Mouse (Mus musculus) intestine, embryonic 16.5 days (tissue): ENCODE measurements around the gene Scarb1. TPM values are rescaled to one million over a fixed set of nuclear protein-coding genes. Genes with fewer than 3 reads are reported as not detected.

Source experiments
- ATAC-seq: fragments of 200-750 bp; cut with Nextera tagmentation; 2 replicates; pipeline ENCODE4 v1.8.0; 2017; ENCODE audit warnings: moderate TSS enrichment, moderate library complexity
- H3K27ac ChIP-seq: fragments of 300-500 bp; sonication (generic); 2 replicates; pipeline ENCODE4 v1.5.1; 2014; ENCODE audit warnings: mild to moderate bottlenecking, low read length
- H3K27me3 ChIP-seq: fragments of 300-500 bp; sonication (generic); replicated peaks from 2 replicates; pipeline ENCODE4 v1.6.1; 2014; ENCODE audit warnings: low read length, control low read depth, mixed read lengths; ENCODE audit not compliant: control insufficient read depth, insufficient read depth
- H3K36me3 ChIP-seq: fragments of 300-500 bp; sonication (generic); 2 replicates; pipeline ENCODE4 v1.6.1; 2014; ENCODE audit warnings: low read length, control low read depth; ENCODE audit not compliant: control insufficient read depth, insufficient read depth
- H3K4me1 ChIP-seq: fragments of 300-500 bp; sonication (generic); 2 replicates; pipeline ENCODE4 v1.6.1; 2014; ENCODE audit warnings: low read length, control low read depth, mixed read lengths; ENCODE audit not compliant: control insufficient read depth, insufficient read depth
- H3K4me2 ChIP-seq: fragments of 300-500 bp; sonication (generic); 2 replicates; pipeline ENCODE4 v1.6.1; 2014; ENCODE audit warnings: low read depth, low read length, control low read depth
- H3K4me3 ChIP-seq: fragments of 300-500 bp; sonication (generic); 2 replicates; pipeline ENCODE4 v1.5.1; 2014; ENCODE audit warnings: mild to moderate bottlenecking, low read length
- H3K9ac ChIP-seq: fragments of 300-500 bp; sonication (generic); 2 replicates; pipeline ENCODE4 v1.6.1; 2014; ENCODE audit warnings: low read depth, low read length
- H3K9me3 ChIP-seq: fragments of 300-500 bp; sonication (generic); 2 replicates; pipeline ENCODE4 v1.6.1; 2016; ENCODE audit warnings: low read length, control low read depth; ENCODE audit not compliant: control insufficient read depth
- WGBS: fragments of 180-500 bp; shearing (Covaris S2); extraction: QIAGEN DNeasy Blood & Tissue Kit; methylation state at CpG from one replicate; pipeline ENCODE4 v1.1.7; 2014; 5-methylcytosine and 5-hydroxymethylcytosine counted together
- polyA plus RNA-seq: library from polyadenylated mRNA; unstranded; fragments of >200 nt; fragmentation: Nextera tagmentation; extraction: Ambion mirVana; gene quantifications from 2 replicates; pipeline ENCODE4 v1.2.1, GENCODE M21; 2015

The Scarb1 gene
- polyA plus RNA-seq, 1 experiment from 2014 or later, result 73.1 TPM

- no peaks in the 10 kb centered on the region for H3K4me1 ChIP-seq
- H3K4me3 ChIP-seq, result no peak overlapping the region
- ATAC-seq, result no peak
- 80% methylated on average over 1 of the region's 1 CpGs for WGBS
- no peaks in the 10 kb centered on the region for H3K27me3 ChIP-seq
- H3K36me3 ChIP-seq, result no peaks in the 10 kb centered on the region
- H3K9me3 ChIP-seq, result no peaks in the 10 kb centered on the region
- no peak overlapping the region for H3K4me2 ChIP-seq
- no peak overlapping the region for H3K27ac ChIP-seq
- H3K9ac ChIP-seq, result no peak overlapping the region
Measured at GRCm38 (mm10) chr5:125233478-125233877, 107.4 kb downstream of the Scarb1 start.

GRCm38 (mm10) chr5:125232443-125232979, 108.4 kb downstream of the Scarb1 start:
- Histone ChIP-seq H3K27ac (no peak overlapping the region), H3K4me3 (no peak overlapping the region), H3K9me3 (peaks cover 5% of the 10 kb centered on the region), H3K4me1 (no peaks in the 10 kb centered on the region), H3K27me3 (no peaks in the 10 kb centered on the region), H3K9ac (no peak overlapping the region), H3K36me3 (no peaks in the 10 kb centered on the region; the same call in 1 of the 2 replicates), H3K4me2 (no peak overlapping the region)
- ATAC-seq, result no peak
- WGBS, result 81% methylated on average over 7 of the region's 7 CpGs

GRCm38 (mm10) chr5:125230463-125230862, 110.4 kb downstream of the Scarb1 start:
- WGBS, result 80% methylated on average over 5 of the region's 5 CpGs
- no peak overlapping the region for H3K9ac ChIP-seq
- H3K27ac ChIP-seq, result no peak overlapping the region
- no peaks in the 10 kb centered on the region for H3K4me1 ChIP-seq
- H3K27me3 ChIP-seq, result no peaks in the 10 kb centered on the region
- peaks cover 8% of the 10 kb centered on the region for H3K9me3 ChIP-seq
- H3K4me2 ChIP-seq, result no peak overlapping the region
- no peaks in the 10 kb centered on the region; the same call in 1 of the 2 replicates for H3K36me3 ChIP-seq
- no peak for ATAC-seq
- no peak overlapping the region for H3K4me3 ChIP-seq

- Histone ChIP-seq H3K27ac (no peak overlapping the region), H3K9ac (no peak overlapping the region), H3K4me2 (no peak overlapping the region), H3K27me3 (no peaks in the 10 kb centered on the region), H3K4me1 (no peaks in the 10 kb centered on the region), H3K36me3 (no peaks in the 10 kb centered on the region; the same call in 1 of the 2 replicates), H3K4me3 (no peak overlapping the region), H3K9me3 (peaks cover 8% of the 10 kb centered on the region)
- WGBS, result 82% methylated on average over 2 of the region's 2 CpGs
- ATAC-seq, result no peak
Measured at GRCm38 (mm10) chr5:125229097-125229496, 111.8 kb downstream of the Scarb1 start.

GRCm38 (mm10) chr5:125227699-125228098, 113.2 kb downstream of the Scarb1 start:
- ATAC-seq, result no peak
- WGBS, result 97% methylated on average over 4 of the region's 4 CpGs
- Histone ChIP-seq H3K4me3 (no peak overlapping the region), H3K27me3 (no peaks in the 10 kb centered on the region), H3K36me3 (no peaks in the 10 kb centered on the region; the same call in 1 of the 2 replicates), H3K4me2 (no peak overlapping the region), H3K27ac (no peak overlapping the region), H3K4me1 (0 out of 2 replicates have a peak, but pooled peaks cover under 1% of the 10 kb centered on the region), H3K9ac (no peak overlapping the region), H3K9me3 (peaks cover 8% of the 10 kb centered on the region)

Other genes starting within 250 kb of the Scarb1 start
- gene Ncor2, start 161.9 kb downstream of the Scarb1 start, polyA plus RNA-seq, result 13.1 and 14.4 TPM in 2 replicates
- 0.18 and 0.24 TPM in 2 replicates for gene Gm10382, start 48.2 kb upstream of the Scarb1 start, polyA plus RNA-seq
- gene Ubc, start 49.1 kb upstream of the Scarb1 start, polyA plus RNA-seq, result 897 and 920 TPM in 2 replicates
- gene Dhx37, start 93.0 kb upstream of the Scarb1 start, polyA plus RNA-seq, result 8.3 and 10.2 TPM in 2 replicates
- 58.2 and 58.3 TPM in 2 replicates for gene Bri3bp, start 100.5 kb upstream of the Scarb1 start, polyA plus RNA-seq
- 81.3 and 83.5 TPM in 2 replicates for gene Aacs, start 134.7 kb upstream of the Scarb1 start, polyA plus RNA-seq
- gene Tmem132b, start 190.7 kb upstream of the Scarb1 start, polyA plus RNA-seq, result 0.11 and 0.16 TPM in 2 replicates